Mouse (Mus musculus) spleen, postnatal 4 days (tissue): Measurements from ENCODE around the gene Rpl38.

Experiments used
- DNase-seq, 2 experiments: peaks; one replicate each; pipeline ENCODE4 v3.0.0; 2022; ENCODE audit warnings: low spot score in 2 of 2

Rpl38 gene

DNA sequence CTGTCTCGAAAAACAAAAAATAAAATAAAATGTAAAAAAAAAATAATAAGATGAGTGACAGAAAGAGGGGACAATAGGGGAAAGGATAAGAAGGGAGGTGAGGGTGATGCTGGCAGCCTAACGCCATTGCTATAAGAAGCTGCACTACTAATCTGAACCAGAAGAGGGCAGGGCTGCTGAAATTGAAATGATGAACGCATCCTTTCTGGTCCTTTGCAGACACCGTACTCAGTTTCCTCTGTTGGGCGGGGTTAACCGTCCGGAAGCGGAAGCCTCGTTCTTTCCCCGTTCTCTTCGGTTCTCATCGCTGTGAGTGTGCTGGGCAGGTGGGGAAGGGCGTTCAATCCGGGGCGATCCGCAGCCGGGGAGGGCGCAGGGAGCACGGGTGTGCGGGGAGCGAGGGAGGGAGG, at the start of gene Rpl38:
Gene Rpl38, plus strand, starts transcription at position 224 of the 410 bp plus-strand sequence.
- DNase-seq, result peak; percentile 93 to 95

DNA sequence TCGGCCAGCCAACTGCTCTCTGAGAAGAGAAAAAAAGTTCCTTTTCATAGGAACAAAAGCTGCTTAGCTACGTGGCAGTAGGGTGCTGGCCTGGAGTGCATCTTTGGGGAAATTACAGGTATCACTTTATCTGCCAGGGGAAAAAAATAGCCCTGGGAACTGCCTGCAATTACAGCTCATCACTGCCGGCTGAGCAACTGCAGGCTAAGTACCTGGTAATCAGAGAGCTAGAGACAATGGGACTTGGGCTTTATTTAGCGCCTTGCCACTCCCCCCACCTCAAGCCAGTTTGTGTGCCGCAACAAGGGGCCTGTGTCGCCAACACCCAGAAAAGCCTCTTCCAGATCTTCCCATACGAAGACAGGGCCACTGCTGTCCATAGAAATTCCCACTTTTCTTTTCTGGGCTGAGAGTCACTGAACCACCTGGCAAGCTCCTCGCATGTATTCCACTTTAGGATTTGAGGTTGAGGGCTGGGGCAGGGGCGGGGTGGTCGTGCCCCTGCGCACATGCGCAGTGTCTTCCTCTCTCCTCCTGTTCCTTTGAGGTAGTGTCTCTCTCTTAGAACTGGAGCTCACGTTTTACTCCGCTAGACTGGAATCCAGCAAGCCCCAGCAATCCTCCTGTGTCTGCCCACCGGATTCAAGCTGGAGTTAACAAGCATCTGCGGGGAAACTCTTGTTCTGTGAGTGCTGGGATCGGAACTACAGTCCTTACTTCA, 49.5 kb upstream of the Rpl38 start:
- DNase-seq, result no peak

DNA sequence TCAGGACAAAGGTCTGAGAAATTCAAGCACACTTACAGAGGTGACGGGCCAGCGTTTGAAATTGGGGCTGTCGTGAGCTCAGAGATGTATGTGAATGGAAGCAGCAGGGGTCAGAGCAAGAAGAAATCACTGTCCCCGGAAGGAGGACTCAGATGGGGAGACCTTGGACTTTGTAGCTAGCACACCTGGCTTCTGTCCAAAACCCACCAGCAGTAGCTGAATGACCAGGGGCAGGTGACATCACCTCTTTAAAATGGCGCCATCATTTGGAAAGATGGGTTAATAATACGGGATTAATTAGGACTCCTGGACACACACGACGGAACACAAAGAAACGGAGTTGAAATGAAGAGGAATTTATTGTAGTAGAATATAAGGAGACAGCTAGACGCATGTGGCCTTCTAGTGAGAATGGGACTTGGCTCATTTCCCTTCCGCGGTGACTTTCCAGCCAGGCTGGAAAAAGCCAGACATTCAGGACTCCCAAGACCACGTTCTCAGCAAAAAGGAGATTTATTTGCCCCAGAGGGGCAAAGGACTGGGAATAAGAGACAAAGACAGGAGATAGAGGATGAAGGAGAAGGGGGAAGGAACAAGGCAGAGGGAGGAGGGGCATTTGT, 42.1 kb upstream of the Rpl38 start:
- no peak for DNase-seq

DNA sequence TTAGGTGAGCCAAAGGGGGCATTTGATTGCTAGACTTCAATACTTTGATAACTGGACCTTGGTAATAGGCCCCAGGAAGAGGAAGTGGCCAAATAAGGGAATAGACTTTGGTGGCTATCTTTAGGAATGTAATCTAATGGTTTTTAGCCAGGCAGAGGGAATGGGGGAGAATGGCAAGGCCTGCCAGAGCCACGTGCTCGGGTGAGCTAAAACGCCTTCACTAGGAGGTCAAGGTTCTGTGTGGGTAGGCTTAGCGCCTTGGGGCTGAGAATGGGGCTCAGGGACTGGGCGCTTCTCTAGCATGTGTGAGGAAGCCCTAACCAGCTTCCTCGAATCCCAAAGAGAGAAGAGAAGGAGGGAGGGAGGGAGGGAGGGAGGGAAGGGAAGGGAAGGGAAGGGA, 41.3 kb upstream of the Rpl38 start:
- DNase-seq, result no peak

DNA sequence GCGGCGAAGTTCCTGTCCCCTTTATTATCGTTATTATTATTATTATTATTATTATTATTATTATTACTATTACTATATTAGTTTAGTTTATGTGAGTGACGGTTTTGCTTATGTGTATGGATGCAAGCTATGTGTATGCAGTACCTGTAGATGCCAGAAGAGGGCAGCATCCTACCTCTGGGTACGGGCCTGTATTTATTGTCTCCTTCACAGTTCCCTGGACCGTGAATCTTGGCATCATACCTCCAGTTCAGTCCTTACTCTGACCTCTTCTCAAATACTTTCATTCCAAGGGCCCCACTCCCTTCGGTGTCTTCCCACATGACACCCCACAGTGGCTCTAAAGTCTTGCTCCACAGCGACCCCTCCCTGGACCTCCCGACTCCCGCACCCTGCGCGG, 40.3 kb upstream of the Rpl38 start:
- DNase-seq, result no peak

DNA sequence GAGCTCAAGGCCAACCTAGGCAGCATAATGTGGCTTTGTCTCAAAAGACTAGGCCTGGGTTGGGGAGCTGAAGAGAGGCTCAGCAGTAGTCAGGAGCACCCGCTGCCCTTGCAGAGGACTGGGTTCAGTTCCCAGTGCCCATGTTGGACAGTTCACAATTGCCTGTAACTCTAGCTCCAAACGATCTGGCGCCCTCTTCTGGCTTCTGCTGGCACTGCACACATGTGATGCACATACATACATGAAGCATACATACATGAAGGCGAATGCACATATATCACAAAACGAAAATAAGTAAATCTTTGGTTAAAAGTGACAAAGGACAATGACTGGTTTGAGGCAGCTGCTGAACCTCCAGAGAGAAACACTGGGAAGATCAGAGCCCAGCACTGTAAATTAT, 38.3 kb upstream of the Rpl38 start:
- no peak for DNase-seq

DNA sequence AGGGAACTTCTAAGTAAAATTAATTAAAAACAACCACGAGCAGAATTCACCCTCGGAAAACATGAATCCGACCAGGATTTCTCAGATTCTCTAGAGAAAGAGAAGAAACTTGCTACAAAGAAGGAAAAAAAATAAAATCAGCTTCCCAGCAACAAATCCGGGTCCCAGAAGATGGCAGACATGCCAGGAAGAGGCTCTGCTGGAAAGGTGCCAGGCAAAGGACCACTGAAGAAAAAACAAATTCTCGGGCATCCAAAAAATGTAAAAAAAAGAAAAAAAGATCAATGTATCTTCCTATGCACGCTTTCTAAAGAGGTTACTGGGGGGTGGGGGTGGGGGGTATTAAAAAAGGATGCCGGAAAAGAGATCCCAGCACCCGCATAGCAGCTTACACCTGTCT, 36.1 kb upstream of the Rpl38 start:
- DNase-seq, result no peak

DNA sequence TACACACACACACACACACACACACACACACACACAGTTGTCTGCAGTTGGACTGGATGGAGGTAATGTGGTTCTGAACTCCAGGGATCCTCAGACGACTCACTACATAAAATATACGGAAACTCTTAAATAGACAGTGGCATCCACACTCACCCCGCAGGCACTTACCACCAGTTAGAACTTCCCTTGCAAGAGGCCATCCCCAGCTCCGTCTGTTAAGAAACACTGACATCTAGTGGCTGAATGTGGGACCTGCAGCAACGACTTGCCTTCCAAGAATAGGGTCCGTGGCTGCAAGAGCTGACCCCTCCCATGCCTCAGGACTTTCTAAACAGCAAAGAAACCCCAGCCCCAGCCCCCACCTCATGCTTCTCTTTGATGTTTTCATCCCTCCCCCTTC, 32.0 kb upstream of the Rpl38 start:
- DNase-seq, result peak; percentile 68 to 84

DNA sequence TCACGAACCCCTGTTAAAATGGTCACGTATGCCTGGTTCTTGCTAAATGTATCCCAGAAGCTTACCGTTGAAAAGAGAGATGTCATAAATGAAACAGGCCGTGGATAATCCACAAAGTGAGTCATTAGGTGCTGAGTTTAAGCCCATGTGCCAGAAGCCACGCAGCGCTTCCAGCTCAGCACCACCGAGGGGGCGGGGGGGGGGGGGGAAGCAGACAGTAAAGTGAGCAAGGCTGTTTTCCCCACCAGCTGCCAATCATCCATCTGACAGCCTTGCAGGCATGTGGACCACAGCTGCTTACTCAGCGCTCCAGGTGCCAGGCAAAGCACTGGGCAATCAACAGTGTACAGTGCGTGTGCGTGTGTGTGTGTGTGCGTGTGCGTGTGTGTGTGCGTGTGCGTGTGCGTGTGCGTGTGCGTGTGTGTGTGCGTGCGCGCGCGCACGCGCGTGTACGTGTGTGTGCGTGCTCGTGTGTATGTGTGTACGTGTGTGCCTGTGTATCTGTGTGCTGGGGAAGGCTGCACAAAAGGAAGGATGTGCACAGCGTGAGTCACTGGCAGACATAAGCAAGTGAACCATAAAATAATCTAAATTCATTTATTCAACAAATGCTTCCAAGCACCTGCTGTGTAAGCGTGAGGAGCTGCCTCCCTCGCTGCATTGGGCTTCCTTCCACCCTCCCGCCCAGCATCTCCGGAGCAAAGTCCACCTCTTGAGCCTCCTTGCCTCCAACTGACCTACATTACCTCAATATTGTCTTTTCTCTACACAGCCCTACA, 31.4 kb upstream of the Rpl38 start:
- DNase-seq, result no peak

DNA sequence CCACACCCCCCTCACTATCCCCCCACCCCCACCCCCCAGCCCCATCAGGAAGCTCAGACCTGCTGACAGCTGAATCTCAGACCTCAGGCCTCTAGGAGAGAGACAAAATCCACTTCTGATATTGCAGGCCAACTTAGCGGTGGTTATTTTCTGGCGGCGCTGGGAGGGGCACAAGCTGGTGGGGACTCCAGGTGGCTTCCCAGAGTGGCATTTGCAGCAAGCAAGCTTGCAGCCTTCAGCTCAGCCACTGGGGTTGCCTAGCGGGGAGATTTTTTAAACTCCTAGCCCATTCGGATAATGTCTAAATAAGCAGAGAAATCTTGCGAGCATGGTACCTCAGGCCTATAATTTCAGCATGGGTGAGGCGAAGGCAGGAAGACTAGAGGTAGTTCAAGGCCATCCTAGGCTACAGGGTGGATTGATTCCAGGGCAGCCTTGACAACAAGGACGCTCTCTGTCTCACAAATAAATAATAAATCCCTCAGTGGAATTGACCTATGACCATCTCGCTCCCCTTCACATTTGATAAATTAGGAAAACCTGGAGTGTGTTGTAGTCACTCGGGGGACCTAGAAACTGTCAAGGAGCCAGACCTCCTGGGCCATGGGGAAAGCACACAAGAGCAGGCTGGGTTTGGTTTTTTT, 29.6 kb upstream of the Rpl38 start:
- no peak for DNase-seq

DNA sequence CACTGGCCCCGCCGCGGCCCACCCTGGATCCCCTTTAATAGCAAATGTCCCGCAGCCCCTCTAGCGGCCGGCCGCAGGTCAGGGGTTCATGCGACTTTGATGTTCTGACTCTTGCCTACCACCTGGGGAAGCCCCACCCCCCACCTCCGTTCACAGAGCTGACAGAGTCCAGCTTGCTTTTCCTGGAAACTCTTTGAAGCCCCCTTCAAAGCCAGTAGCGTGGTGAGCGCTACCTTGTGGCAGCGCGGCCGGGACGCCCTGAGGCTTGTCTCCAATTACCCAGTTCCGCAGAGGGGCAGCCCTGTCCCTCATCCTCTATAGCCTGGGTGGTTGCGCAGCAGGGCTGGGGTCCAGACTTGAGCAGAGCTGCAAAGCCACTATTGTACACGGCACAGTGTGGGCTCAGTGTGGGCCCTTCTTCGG, 28.6 kb upstream of the Rpl38 start:
- DNase-seq, result no peak

DNA sequence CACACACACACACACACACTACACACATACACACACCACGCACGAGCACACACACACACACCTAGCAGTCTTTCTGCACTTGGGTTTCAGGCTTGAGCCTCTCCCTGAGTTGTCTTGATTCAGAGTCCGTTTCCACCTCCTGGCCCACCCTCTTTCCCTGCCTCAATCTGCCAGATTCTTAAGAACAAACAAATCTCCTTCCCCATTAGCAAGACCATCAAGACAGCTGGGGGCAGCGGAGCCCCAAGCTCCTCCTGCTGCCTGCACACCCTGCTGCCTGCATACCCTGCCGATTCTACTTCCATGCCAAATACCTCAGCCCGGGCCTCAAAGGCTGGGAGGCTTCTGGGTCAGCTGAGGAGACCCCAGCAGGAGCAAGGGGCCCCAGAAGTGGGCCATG, 27.7 kb upstream of the Rpl38 start:
- DNase-seq, result no peak

DNA sequence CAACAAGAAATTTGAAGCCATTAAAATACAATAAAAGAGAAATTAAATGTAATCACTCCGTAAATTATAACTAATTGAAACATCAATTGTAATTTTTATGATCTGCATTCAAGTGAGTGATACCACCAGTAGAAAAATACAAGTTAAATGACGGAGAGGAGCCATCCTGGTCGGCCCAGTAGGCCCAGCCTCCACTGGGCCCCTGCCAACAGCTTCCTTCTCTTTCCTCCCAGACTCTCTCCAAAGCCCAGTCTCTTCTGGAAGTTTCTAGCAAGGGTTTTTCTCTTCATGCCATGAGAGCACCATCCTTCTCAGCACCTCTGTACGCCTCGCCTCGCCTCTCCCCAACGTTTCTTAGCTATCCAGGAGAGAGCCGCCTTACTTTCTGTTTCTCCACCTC, 27.2 kb upstream of the Rpl38 start:
- no peak for DNase-seq

DNA sequence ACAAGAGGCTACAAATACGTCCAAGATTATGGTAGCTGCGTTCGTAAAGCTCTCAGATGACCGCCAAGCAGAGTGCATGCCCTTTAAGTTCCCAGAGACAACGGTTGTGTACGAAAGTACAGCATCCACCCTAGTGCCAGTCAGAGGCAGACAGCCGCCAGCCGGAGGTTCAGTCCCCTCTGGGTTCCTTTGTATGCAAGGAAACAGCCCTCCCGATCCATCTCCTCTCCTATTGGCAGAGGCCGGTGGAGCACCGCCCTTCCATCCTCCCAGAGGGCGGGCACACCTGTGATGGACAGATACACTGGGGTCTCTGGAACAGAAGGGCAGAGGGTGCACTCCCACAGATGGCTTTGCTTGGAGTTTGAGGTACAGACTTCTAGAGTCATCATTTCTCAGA, 26.1 kb upstream of the Rpl38 start:
- no peak for DNase-seq

DNA sequence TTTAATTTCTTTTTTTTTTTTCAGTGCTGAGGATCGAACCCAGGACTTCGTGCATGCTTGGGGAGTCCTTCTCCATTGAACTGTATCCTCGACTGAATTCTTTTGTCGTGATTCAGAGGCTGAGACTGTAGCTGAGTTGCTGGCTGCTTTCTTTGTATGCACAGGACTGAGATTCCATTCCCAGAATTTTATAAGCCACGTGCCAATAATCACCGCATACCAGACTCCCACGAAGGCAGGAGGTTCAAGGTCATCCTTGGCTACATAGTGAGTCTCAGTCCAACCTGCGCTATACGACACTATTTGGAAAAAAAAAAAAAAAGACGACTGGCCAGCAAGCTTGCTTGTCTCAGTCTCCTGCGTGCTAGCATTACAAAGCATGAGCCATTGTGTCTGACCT, 25.4 kb upstream of the Rpl38 start:
- no peak for DNase-seq

DNA sequence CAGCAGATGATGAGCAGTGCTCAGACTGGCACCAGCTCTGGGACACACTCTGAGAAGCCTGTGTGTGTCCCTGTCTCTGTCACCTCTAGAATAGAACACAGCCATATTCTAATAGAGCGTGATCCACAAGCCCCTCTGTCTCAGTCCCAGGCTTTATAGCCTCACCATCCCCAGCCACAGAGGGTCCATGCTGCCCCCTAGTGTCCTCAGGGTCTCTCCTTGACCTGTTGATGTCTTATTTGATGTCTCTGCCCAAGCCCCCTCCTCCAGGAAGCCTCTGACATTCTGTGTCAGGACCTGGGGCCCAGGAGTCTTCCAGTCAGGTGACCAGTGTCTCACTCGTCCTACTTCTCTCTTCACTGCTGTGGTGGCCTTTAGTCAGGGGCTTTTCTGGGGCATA, 24.2 kb upstream of the Rpl38 start:
- no peak for DNase-seq

DNA sequence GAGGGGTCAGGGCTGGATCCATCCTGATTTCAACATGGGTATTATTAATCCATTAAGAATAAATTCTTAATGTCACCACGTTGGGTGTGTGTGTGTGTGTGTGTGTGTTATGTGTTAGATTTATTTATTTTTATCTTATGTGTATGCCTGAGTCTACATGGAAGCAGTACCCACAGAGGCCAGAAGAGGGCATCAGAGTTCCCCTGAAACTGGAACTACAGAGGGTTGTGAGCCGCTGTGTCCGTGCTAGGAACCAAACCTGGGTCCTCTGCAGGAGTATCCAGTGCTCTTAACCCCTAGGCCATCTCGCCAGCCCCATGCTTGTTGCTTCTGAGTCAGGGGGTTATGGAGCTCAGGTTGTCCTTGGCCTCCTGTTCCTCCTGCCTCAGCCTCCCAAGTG, 18.8 kb upstream of the Rpl38 start:
- DNase-seq, result no peak

DNA sequence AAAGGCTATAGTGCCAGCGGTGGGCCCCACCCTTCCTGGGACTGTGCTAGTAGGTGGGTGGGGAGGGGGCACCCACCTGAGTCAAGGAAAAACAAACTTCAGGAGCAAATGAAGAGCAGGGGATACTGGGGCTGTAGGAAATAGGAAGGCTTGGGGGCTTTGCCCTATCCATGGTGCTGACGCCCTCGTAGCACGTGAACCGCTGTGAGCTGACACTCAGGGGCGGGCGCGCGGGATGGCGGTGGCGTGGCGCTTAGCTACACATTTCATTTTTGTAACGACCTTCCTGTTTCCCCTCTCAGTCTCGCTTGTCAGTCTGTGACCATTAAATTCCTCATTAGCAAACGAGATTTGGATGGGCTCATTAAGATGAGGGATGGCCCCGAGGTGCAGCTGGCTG, 15.8 kb upstream of the Rpl38 start:
- no peak for DNase-seq

DNA sequence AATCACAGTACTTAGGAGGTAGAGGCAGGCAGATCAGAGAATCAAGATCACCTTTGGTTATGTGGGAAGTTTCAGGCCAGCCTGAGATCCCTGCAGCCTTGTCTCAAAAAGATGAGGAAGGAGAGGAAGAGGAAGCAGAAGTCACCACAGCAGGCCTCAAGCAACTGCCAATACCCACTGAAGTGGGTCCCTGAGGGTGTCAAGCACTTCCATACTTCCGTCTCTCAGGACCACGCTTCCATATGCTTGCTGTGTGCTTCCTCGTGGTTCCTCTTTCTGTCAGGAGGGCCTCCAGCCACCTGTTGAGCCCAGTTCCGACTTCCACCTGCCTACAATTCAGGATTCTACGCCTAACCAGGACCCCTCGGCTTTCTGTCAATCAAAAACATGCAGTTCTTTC, 14.7 kb upstream of the Rpl38 start:
- no peak for DNase-seq

DNA sequence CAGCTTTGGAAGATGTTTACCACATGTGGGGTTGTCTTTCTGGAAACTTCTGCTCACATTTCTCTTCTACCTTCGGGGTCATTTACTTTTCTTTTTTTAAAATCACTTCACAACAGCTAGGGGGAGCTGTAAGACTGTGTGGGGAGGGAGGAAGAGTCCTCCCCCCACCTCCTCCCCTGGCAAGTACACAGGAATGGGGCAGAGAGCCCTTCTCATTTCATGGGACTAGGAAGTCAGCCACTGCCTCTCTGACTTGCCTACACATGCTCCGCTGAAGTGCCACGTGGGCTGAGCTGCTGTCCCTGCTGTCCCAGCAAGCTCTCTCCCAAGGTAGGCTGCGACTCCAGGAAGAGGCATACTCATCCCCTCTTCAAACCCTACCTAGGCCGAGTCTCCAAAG, 13.8 kb upstream of the Rpl38 start:
- DNase-seq, result no peak

DNA sequence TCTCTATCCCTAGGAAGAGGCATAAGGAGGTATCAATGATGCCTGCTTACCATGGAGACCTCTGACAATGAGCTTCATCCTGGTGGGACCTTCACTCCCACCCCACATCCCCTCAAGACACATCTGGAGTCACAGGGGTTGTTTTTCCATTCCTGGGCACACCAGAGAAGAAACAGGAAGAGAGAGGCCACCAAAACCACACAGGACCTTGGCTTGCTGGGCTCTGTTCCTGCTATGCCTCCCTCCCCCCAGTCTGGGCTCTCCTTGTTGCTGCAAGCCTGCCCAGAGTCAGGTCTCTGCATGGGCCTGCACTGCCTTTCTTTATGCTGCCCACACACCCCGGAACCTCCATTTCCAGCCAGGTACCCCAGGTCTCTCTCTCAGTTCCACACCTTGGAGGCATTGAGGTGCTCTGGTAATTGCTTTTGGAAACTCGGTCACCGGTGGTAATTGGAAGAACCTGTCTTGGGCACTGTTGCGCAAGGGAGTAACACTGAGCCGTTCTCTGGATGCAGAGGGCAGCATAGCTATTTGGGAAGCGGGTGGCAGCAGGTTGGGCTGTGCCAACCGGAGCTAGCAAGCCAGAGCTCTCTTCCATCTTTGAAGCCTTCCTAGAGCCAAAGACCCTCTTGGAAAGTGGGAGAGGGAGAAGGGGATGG, 12.8 kb upstream of the Rpl38 start:
- DNase-seq, result no peak
